Mouse (Mus musculus) erythroblast, embryonic 14.5 days (primary cell): Measurements from ENCODE around the gene Rec8. TPM values are rescaled to one million over a fixed set of nuclear protein-coding genes. Genes with fewer than 3 reads are reported as not detected.

Experiments used
- H3K27me3 ChIP-seq: 2 replicates; pipeline ENCODE4 v1.6.1; 2012; ENCODE audit warnings: inconsistent platforms; ENCODE audit not compliant: control insufficient read depth
- H3K36me3 ChIP-seq: 2 replicates; pipeline ENCODE4 v1.6.1; 2012; ENCODE audit warnings: mild to moderate bottlenecking, inconsistent platforms; ENCODE audit not compliant: control insufficient read depth
- H3K4me1 ChIP-seq: 2 replicates; pipeline ENCODE4 v1.6.1; 2012; ENCODE audit warnings: inconsistent platforms; ENCODE audit not compliant: control insufficient read depth
- H3K4me3 ChIP-seq: replicated peaks from 2 replicates; pipeline ENCODE3; 2012; ENCODE audit warnings: moderate library complexity, mild to moderate bottlenecking, inconsistent platforms
- H3K9me3 ChIP-seq: 2 replicates; pipeline ENCODE4 v1.6.1; 2012; ENCODE audit warnings: low read length, inconsistent platforms, mixed read lengths; ENCODE audit not compliant: control insufficient read depth
- GATA1 ChIP-seq: IDR thresholded peaks from 2 replicates; pipeline ENCODE4 v1.6.1; 2012; ENCODE audit warnings: low read length, inconsistent platforms, mixed read lengths
- TAL1 ChIP-seq: IDR thresholded peaks from 3 replicates; pipeline ENCODE4 v1.6.1; 2012; ENCODE audit warnings: low read length, inconsistent platforms, mixed read lengths
- polyA plus RNA-seq: library from polyadenylated mRNA; stranded (reverse); fragments of >175 nt; gene quantifications from 2 replicates; pipeline ENCODE4 v1.2.3, GENCODE M21; 2012

Rec8 gene
- polyA plus RNA-seq, 1 experiment = 0.15 TPM

DNA sequence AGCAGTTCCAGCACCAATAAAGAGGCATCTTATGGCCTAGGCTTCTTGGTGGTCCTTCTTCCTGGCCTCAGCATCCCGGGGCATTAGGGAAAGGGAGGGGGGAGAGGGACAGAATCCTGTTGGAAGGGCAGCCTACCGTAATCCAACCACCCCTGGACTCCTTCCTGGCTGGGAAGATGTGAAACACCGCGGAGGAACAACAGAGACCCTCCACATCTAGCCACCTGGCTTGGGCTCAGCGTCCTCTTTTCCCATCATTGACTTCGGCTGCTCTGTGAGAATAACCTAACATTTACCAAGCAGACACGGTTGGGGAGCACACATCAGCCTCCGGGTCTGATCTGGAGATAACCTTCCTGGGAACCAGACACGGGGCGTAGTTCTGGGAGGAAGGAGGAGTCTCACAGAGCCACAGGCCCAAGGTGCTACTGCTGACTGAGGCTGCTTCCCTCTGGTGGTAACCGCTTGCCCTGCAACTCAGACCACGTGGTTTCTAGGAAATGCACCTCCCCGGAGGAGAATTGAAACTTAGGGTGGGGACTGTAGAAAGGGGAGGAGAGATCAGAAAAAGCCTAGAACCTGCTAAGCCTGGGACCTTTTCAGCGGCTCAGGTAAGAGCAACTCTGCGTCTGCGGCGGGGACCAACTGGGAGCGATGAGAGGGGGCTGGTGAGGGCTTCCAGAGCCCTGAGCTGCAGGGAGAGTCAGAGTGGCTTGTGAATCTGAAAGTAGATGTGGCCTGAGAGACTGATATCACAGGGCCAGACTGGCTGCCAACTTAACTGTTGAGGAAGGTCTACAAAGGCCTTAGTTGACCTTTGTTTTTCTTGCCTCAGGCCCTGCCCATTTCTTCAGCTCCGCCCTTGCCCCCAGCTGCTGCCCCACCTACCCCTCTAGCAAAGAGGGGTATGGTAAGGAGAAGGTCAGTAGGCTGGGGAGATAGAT lies 13.9 kb upstream of the Rec8 start:
- peaks cover 56% of the 10 kb centered on the region for H3K4me1 ChIP-seq
- H3K4me3 ChIP-seq = peak overlapping the region; percentile 73

DNA sequence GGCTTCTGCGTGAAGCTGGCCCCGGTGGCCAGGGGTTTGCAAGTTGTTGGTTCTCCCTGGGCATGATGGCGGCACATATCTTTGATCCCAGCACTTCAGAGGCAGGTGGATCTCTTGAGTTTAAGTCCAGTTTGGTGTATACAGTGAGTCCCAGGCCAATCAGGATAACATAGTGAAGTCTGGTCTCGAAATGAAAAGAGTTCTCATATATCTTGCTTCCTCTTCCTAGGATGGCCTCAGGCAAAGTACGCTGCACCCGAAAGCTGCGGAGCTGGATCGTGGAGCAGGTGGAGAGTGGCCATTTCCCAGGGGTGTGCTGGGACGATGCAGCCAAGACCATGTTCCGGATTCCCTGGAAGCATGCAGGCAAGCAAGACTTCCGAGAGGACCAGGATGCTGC lies 13.0 kb upstream of the Rec8 start:
- Histone ChIP-seq H3K36me3 (peaks cover 92% of the 10 kb centered on the region), H3K4me3 (peak overlapping the region; percentile 73), H3K27me3 (no peaks in the 10 kb centered on the region), H3K4me1 (peaks cover 56% of the 10 kb centered on the region), H3K9me3 (no peaks in the 10 kb centered on the region)
- TF ChIP-seq TAL1 (no peak), GATA1 (no peak)

More for the DNA sequence above, 13.9 kb upstream of the Rec8 start:
- H3K27me3 ChIP-seq = no peaks in the 10 kb centered on the region
- H3K9me3 ChIP-seq = no peaks in the 10 kb centered on the region
- peaks cover 92% of the 10 kb centered on the region for H3K36me3 ChIP-seq
- TF ChIP-seq TAL1 (no peak), GATA1 (peak; percentile 98)

- Histone ChIP-seq H3K9me3 (no peaks in the 10 kb centered on the region), H3K36me3 (peaks cover 90% of the 10 kb centered on the region), H3K4me3 (peak overlapping the region; percentile 25), H3K27me3 (no peaks in the 10 kb centered on the region), H3K4me1 (peaks cover 57% of the 10 kb centered on the region)
- TF ChIP-seq TAL1 (no peak), GATA1 (no peak)
Observed at GRCm38 (mm10) chr14:55605743-55606459, 11.9 kb upstream of the Rec8 start.

GRCm38 (mm10) chr14:55608339-55608738 lies 9.5 kb upstream of the Rec8 start:
- Histone ChIP-seq H3K27me3 (no peaks in the 10 kb centered on the region), H3K4me3 (no peak overlapping the region), H3K4me1 (peaks cover 54% of the 10 kb centered on the region), H3K9me3 (no peaks in the 10 kb centered on the region), H3K36me3 (peaks cover 68% of the 10 kb centered on the region)
- no peak for TF ChIP-seq GATA1
- no peak for TF ChIP-seq TAL1

GRCm38 (mm10) chr14:55613346-55613745 lies 4.5 kb upstream of the Rec8 start:
- TF ChIP-seq GATA1 = no peak
- TF ChIP-seq TAL1 = no peak
- H3K4me3 ChIP-seq = no peak overlapping the region
- no peaks in the 10 kb centered on the region for H3K27me3 ChIP-seq
- H3K4me1 ChIP-seq = peaks cover 53% of the 10 kb centered on the region
- H3K9me3 ChIP-seq = no peaks in the 10 kb centered on the region
- peaks cover 26% of the 10 kb centered on the region for H3K36me3 ChIP-seq

DNA sequence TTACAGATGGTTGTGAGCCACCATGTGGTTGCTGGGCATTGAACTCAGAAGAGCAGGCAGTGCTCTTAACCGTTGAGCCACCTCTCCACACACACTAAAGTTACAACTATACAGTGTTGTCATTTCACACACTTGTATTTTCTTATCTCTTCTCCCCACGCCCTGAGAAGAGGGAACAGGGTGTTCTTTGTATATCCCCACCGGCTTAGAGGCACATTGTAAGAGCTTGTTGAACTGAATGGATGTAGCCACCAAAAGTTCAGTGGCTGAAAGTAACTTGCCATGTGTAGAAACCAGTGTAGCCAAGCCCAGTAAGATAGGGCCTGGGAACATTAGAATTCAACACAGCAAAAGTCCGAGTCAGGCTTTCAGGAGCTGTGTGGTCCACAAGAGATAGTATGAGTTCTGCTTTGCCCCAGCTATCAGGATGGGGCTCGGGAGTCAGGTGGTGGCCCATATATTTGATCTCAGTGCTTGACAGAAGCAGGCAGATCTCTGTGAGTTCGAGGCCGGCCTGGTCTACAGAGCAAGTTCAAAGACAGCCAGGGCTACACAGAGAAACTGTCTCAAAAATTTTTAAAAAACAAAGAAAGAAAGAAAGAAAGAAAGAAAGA lies 3.2 kb upstream of the Rec8 start:
- TF ChIP-seq GATA1 = 0 out of 2 replicates have a peak, but pooled peaks have one; percentile 31
- TF ChIP-seq TAL1 = no peak
- H3K4me1 ChIP-seq = peaks cover 65% of the 10 kb centered on the region

DNA sequence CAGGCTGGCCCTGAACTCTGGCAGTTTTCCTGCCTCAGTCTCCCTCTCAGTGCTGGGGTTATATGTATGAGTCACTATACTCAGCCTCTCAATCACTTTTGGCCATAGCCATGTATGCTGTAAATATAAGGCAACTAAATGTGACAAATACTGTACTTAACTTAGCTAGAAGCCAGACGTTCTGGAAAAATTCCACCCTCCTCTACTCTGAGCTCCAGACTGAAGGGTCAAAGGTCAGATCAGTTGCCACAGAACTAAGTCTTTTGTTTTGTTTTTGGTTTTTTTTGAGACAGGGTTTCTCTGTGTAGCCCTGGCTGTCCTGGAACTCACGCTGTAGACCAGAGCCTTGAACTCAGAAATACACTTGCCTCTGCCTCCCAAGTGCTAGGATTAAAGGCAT lies 2.0 kb upstream of the Rec8 start:
- H3K36me3 ChIP-seq = peaks cover 3% of the 10 kb centered on the region
- no peak overlapping the region for H3K4me3 ChIP-seq
- no peak for TF ChIP-seq TAL1
- TF ChIP-seq GATA1 = no peak
- H3K27me3 ChIP-seq = no peaks in the 10 kb centered on the region
- H3K9me3 ChIP-seq = no peaks in the 10 kb centered on the region
- peaks cover 64% of the 10 kb centered on the region for H3K4me1 ChIP-seq

More for the DNA sequence above, 3.2 kb upstream of the Rec8 start:
- H3K9me3 ChIP-seq = no peaks in the 10 kb centered on the region
- H3K27me3 ChIP-seq = no peaks in the 10 kb centered on the region
- no peak overlapping the region for H3K4me3 ChIP-seq
- peaks cover 13% of the 10 kb centered on the region for H3K36me3 ChIP-seq

DNA sequence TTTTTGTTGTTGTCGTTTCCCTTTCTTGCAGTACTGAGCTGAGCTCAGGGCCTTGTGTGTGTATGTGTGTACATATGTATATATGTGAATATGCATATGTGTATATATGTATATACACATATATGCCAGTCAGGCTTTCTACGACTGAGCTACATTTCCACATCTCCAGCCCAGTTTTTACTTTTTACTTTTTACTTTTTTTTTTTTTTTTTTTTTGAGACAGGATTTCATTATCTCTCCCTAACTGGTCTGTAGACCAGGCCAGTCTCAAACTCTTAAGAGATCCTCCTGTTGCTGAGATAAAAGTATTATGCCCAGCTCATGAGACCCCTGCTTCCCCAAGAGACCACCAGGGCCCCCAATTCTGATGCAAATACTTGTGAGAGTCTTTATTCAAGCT lies 993 bp upstream of the Rec8 start:
- Histone ChIP-seq H3K27me3 (no peaks in the 10 kb centered on the region), H3K9me3 (no peaks in the 10 kb centered on the region), H3K36me3 (no peaks in the 10 kb centered on the region), H3K4me3 (no peak overlapping the region), H3K4me1 (peaks cover 66% of the 10 kb centered on the region)
- no peak for TF ChIP-seq TAL1
- TF ChIP-seq GATA1 = no peak
